Mouse (Mus musculus) cerebellum, postnatal 4 days (tissue): ENCODE data around the gene Gzmg.
A peak's percentile ranks its signal among the peaks of the same experiment; 100 is the strongest.
"Not testable (repeated sequence)": the region's sequence is repeated elsewhere in the genome, so short reads cannot be mapped to it uniquely, and the experiment has no call there.

ENCODE experiments used
- DNase-seq, 2 experiments: peaks; one replicate each; pipeline ENCODE4 v3.0.0; 2022; ENCODE audit warnings: low spot score in 2 of 2, mixed read lengths in 1 of 2

Gzmg gene

GRCm38 (mm10) chr14:56159479-56159878, at the start of gene Gzmg:
Gene Gzmg (minus strand): TSS chr14:56159579.
- DNase-seq, result not testable (repeated sequence)

- no peak for DNase-seq
Measured at GRCm38 (mm10) chr14:56205613-56206012, 46.2 kb upstream of the Gzmg start.

- DNase-seq, result peak in 1 of 2 experiments; percentile 18
Measured at GRCm38 (mm10) chr14:56205021-56205420, 45.6 kb upstream of the Gzmg start.

- peak; percentile 27 to 71 for DNase-seq
Measured at GRCm38 (mm10) chr14:56203975-56204374, 44.6 kb upstream of the Gzmg start.

- no peak for DNase-seq
Measured at GRCm38 (mm10) chr14:56186946-56187345, 27.6 kb upstream of the Gzmg start.

- no peak for DNase-seq
Measured at GRCm38 (mm10) chr14:56186521-56186920, 27.1 kb upstream of the Gzmg start.

- DNase-seq, result peak in 1 of 2 experiments; percentile 19
Measured at GRCm38 (mm10) chr14:56177651-56178050, 18.3 kb upstream of the Gzmg start.

- DNase-seq, result no peak
Measured at GRCm38 (mm10) chr14:56174499-56174898, 15.1 kb upstream of the Gzmg start, which contains the start of gene Gzmn. Gene Gzmn (minus strand): TSS chr14:56174599.

- no peak for DNase-seq
Measured at GRCm38 (mm10) chr14:56173396-56173795, 14.0 kb upstream of the Gzmg start.

GRCm38 (mm10) chr14:56172744-56173143, 13.4 kb upstream of the Gzmg start:
- DNase-seq, result no peak

- no peak for DNase-seq
Measured at GRCm38 (mm10) chr14:56168009-56168408, 8.6 kb upstream of the Gzmg start.

GRCm38 (mm10) chr14:56162109-56162508, 2.7 kb upstream of the Gzmg start:
- DNase-seq, result no peak

- DNase-seq, result no peak
Measured at GRCm38 (mm10) chr14:56155340-56155739, 4.0 kb downstream of the Gzmg start.

- not testable (repeated sequence) for DNase-seq
Measured at GRCm38 (mm10) chr14:56133675-56134074, 25.7 kb downstream of the Gzmg start.

GRCm38 (mm10) chr14:56132508-56132907, 26.9 kb downstream of the Gzmg start, which contains the start of gene Gzmd:
Gene Gzmd (minus strand): TSS chr14:56132608.
- not testable (repeated sequence) for DNase-seq

GRCm38 (mm10) chr14:56128341-56128740, 31.0 kb downstream of the Gzmg start:
- no peak for DNase-seq

GRCm38 (mm10) chr14:56123516-56123915, 35.9 kb downstream of the Gzmg start:
- DNase-seq, result no peak

- DNase-seq, result no peak
Measured at GRCm38 (mm10) chr14:56120525-56120924, 38.9 kb downstream of the Gzmg start, which contains the start of gene Gzme. Gene Gzme (minus strand): TSS chr14:56120625.

- not testable (repeated sequence) for DNase-seq
Measured at GRCm38 (mm10) chr14:56115531-56116310, 43.7 kb downstream of the Gzmg start.
